Mouse (Mus musculus) ovary, postnatal 36 days (tissue): ENCODE measurements around the gene Dcun1d4.
"Not testable (repeated sequence)": the region's sequence is repeated elsewhere in the genome, so short reads cannot be mapped to it uniquely, and the experiment has no call there.

Experiments
- DNase-seq: peaks from one replicate; pipeline ENCODE4 v3.0.0; 2022; ENCODE audit warnings: low spot score, mixed read lengths

Gene Dcun1d4

DNA sequence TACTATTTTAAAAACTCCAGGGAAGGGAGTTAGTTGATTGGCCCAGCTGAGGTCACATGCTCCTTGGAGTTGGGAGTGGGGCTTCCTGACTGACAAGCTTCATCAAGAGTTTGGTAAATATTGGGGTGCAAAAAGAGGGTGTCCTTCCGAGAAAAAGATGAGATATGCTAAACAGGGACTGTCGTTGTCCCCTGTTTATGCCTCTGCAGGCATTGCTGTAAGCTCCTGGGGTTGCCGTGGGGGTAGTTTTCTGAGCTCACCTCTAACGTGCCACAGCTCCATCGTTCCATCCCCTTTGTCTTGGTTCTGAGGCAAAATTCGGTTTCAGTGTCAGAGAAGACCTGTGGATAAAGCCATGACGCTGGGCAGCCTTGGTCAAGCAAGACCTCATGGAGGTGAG is at the start of gene Dcun1d4:
Gene Dcun1d4 (plus strand): TSS at position 301 of the 400 bp plus-strand sequence.
- DNase-seq, result no peak

DNA sequence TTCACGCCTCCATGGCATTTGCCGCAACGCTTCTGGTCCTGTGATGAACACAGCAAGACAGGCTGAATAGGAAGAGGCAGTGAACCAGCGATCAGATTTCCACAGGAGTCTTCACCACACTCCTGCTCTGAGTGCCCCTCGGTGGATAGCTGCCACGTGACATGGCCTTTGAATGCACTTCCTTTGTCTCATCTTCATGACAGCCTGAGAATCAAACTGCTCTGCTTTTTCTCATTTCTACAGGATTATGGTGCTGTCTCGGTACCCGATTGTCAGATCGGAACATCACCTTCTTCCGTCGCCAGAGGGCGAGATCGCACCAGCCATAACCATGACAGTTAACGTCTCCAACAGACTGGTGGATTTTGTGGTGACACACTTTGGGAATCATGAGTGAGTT is 49.2 kb upstream of the Dcun1d4 start:
- DNase-seq, result peak; percentile 74

DNA sequence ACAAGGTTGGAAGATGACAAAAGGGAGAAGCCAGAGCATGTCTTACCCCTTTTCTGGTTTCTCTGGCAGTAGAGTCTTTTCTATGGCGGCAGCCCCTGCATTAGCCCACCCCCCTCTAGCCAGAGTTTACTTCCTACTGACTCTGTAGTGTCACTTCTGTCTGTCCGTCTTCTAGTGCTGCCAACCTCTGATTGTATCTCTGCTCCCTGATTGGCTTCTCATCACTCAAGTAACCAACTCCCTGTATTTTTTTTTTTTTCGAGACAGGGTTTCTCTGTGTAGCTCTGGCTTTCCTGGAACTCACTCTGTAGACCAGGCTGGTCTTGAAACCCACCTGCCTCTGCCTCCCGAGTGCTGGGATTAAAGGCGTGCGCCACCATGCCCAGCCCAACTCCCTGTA is 48.0 kb upstream of the Dcun1d4 start:
- DNase-seq, result no peak

DNA sequence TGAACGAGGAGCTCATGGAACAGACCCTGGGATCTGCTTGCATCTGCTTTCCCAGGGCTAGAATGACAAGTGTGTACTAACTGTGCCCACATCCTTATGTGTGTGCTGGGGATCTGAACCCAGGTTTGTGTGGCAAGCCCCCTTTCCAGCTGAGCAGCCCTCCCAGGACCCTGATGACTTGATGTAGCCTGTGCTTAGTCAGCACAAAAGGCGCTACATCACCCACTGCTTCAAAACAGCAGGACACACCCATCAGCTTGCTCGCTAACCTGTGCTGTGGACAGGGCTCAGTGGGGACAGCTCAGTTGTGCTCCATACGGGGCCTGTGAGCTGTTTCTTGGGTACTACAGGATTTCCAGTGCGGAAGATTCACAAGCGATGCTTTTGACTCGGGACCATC is 46.0 kb upstream of the Dcun1d4 start:
- no peak for DNase-seq

DNA sequence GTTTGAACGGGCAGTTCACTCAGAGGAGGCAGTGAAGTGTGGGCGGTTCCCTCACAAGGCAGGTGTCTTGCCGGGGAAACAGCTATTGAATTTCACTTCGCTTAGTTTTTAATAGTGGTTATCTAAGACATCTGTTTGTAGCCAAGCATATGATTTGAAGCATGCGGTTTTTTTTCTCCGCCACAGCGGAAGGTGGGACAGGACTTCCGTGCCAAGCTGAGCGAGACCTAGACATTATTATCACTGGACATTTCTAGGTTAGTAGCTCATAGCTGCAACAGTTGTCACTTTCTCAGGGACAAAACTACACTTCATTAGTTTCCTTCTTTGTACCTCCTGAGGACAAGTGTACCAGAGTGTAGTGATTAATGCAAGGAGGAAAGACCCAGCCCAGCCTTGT is 38.6 kb upstream of the Dcun1d4 start:
- no peak for DNase-seq

DNA sequence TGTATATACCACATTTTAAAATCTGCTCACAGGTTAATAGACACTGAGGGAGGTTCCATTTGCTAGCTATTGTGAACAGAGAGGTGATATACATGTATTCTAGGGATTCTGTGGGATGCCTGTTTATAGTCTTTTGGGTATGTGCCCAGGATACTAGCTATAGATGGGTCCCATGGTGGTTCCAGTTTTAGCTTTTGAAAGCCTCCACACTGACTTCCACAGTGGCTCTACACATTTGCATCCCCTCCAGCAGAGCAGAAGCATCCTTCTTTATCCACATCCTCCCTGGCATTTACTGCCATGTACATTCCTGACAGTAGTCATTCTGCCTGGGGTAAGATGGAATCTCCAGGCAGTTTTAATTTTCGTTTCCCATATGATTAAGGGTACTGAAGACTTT is 30.5 kb upstream of the Dcun1d4 start:
- no peak for DNase-seq

DNA sequence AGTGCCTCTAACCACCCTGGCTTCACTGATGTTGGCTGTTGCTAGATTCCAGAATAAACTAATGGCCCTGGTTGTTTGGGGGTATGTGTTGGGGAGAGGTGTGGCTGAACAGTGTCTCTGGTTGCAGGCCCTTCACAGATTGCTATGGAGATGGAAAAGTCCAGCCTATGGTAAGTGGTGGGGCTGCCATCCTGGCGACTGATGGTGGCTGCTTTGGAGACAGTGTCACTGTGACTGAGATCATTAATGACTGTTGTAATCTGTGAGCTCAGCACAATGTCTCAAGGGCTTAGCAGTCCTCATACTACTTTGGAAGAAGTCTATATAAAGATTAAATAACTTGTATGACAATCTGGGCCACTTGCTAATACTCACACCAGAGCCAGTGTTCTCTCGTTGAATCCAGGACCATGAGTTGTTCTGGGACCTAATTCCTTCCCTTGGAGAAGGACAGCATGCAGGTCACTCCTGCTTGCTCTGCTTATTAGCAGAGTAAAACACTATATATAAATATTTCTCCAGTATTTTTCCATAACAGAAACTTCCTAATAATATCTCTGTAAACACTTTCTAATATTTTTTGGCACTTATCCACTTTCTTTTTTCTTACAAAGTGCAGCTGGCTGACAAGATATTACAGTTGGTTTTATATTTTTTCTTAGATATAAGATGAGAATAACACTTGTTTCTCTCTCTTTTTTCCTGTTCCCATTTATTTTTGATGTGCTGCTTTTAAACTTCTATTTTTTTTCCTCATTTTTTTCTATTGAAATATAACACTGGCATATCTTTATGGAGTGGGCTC is 26.1 kb upstream of the Dcun1d4 start:
- DNase-seq, result no peak

DNA sequence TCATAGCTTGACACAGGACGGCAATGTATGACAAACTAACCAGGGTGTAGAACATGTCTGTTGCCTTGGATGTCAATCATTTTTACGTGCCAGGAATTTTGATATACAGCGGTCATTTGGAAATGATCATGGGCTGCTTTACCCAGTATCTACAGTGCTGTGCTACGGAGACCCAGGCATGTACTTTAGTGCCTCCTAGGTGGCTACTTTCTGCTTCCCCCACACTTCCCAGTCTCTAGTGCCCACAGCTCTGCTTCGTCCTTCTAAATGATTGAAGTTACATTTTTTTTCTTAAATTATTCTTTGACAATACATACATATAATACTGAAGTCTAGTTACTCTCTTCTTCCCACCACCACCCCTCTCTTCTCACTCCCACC is 25.5 kb upstream of the Dcun1d4 start:
- DNase-seq, result no peak

DNA sequence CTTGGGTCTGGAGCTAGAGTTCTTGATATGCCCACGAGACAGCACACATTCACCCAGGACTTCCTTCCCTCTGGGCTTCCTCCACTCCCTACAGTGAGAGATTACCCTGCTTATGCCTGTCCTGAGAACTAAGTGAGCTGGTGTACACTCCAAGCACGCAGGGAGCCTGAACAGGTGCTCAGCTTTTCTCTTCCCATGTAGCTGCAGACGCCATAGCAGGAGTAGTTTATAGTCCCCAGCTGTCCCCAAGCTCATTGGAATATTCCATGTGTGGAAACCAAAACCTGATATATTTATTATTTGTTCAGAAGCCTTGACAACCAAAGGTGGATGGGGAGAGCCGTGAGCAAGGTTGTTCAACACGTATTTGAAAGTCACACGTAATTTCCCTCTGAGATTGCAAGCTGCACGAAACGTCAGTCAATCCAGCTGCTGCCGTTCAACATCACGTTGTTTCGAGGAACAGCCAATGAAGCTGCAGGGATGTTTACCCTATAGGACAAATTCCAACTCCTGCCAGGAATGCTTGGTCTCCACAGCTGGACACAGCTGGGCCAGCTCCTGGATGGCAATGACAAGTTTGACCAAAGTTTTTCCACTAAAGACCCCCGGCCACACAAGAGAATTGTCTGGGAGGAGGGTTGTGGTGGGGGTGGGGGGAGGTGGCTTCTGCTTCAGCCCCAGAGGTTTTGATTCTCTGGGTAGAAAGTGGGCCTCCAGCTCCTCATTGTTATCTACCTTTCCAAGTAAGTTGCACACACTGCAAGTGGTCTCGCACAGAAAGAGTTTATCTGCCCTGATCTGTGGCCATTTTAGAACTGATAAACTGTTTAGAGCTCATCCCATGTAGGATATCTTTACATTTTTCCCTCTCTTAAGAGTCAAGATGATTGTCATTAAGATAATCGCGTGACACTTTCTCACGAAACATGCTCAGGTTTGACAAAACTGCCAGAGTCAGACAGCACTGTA is 12.1 kb upstream of the Dcun1d4 start:
- no peak for DNase-seq

DNA sequence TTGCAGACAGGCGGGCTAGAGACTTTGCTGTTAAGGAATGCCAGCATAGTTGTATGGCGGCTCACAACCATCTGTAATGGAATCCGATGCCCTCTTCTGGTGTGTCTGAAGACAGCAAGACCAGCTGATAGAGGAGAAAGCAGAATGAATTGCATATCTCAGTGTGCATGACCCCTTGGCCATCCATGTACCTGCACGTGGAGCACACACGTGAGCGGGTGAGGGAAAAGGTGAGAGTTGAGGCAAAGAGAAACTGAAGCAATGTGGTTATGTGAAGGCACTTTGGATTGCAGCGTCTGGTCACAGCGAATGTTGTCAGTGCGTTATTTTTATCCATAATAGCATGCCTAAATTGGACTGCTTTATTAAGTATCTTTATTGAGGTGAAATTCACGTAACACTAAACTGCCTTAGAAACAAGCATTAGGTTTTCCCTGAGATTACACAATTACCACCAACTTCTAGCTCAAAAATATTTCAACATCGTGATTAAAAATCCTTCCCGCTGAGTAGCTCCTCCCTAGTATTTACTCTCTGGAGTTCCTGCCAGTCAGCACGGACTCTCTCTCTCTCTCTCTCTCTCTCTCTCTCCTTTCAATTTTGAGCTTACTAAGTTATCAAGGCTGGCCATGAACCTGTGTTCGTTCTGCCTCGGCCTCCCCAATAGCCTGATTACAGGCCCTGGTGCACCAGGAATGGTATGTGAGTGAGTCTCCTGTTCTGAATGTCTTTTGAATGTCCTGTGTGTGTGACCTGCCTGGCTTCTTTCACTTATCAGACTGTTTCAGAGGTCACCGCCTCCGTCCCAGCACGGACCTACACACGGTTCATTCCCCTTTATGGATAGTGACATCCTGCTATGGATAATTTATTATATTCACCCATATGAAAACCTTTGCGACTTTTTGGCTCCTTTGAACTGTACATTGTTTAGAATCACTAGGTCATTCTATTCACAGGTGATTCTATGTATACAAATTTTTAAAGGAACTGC is 6.1 kb upstream of the Dcun1d4 start:
- DNase-seq, result no peak

DNA sequence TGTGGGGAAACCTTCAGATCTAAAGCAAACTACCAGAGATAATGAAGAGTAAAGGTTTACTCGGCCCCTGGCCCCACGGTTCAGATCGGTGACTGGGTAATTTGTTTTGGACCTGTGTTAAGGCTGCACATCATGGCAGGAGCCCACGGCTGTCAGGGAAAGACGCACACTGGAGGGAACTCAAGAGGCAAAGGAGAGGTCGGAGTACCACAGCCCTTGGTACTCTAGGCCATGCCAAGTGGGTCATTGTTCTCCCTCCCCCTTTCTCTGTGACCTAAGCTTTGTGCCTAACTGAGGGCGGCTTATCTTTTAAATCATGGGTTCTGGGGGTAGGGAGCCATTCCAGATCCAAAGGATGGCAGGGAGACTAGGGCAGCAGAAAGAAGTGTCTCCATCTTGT is 601 bp downstream of the Dcun1d4 start:
- no peak for DNase-seq

DNA sequence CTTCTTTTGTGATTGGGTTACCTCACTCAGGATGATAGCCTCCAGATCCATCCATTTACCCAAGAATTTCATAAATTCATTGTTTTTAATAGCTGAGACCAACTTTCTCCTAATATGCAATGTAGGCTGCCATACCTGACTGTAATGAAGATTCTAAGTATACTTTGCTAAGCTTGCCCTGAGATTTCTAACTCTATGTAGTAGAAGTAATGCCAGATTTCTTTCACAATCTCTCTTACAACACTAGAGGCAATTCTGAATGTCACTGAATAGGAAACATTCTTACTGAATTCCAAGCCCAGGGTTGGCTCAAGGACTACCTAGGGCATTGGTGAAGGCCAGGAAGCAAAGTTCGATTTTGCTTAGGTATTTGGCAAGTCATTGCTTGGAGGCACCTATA is 1.6 kb downstream of the Dcun1d4 start:
- not testable (repeated sequence) for DNase-seq

DNA sequence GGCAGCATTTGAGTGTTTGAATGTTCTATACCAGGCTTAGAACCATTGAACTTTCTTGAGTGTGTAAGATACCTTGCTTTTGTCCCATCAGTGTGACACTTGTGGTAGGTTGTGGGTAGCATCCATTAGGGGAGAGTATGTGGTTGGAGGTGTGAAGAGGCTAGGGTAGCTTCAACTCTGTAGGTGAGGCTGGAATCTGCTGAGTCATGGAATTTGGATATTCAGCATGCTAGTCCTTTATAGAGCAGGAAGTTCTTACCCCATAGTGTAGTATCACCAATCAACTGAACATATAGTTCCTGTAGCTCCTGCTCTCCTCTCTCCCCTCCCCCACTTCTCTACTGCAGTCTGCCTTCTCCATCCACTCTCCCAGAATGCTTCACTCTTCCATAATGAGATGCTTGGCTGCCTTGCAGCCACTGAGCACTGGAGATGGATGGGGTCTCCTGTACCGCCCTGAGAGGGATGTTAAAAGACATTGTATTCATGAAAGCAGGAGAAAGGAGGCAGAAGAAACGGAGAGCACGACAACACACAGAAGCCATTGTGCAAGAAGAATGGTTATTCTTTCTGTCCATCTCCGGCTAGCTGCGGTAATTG is 3.3 kb downstream of the Dcun1d4 start:
- no peak for DNase-seq

DNA sequence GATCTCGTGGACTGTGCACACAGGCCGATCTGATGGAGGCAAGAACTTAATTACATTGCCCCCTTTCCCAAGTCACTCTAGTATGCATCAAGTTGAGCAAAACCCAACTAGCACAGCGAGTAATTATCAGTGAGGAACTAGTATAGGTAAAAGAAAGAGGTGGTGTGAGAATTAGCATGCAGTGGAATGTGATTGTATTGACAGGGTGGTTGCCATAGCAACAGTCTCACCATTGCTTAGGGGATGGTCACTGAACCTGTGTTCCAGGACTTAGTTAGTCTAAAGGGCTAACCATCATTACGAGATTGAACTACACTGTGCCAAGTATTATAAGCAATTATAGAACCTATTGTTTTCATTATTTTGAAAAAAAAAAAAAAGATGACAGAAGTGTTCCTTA is 5.7 kb downstream of the Dcun1d4 start:
- no peak for DNase-seq

DNA sequence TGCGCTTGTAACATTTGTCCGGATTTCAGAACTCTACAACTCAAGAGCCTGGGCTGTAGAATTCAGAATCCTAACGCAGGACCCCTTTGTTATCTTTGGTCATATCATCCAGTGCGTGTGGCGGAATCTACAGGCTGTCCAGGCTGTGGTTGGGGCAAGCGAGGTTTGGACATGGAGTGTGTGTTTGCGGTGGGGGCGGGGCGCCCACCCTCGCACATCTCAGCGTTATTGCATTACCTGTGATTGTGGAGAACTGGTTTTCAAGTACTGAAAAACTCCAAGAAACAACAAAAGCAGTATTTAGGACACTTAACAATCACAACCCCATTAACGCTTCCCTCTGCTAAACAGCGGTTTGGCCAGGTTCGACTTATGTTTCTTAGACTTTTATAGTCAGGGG is 9.1 kb downstream of the Dcun1d4 start:
- peak; percentile 20 for DNase-seq

DNA sequence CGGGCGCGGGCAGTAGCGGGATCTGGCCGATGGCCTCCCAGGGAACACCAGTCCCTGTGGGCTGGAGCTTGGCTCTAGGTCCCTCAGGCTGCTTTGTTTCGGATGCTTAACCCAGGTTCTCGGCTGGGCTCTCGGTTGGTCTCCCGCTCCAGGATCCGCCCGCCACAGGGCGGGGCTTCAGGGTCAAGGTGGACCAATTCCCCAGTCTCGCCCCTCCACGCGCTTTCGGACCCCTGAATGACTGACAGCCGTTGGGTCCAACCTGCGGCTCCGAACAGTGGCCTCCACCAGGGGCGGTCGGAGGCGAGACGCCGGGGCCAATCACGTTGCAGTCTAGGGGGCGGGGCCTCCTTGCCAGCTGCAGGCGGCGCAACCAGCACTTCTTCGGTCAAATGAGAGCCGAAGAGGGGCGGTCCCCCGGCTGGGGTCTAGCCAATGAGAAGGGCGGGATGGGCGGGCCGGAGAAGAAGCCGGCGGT is 9.8 kb downstream of the Dcun1d4 start:
- DNase-seq, result peak; percentile 100

DNA sequence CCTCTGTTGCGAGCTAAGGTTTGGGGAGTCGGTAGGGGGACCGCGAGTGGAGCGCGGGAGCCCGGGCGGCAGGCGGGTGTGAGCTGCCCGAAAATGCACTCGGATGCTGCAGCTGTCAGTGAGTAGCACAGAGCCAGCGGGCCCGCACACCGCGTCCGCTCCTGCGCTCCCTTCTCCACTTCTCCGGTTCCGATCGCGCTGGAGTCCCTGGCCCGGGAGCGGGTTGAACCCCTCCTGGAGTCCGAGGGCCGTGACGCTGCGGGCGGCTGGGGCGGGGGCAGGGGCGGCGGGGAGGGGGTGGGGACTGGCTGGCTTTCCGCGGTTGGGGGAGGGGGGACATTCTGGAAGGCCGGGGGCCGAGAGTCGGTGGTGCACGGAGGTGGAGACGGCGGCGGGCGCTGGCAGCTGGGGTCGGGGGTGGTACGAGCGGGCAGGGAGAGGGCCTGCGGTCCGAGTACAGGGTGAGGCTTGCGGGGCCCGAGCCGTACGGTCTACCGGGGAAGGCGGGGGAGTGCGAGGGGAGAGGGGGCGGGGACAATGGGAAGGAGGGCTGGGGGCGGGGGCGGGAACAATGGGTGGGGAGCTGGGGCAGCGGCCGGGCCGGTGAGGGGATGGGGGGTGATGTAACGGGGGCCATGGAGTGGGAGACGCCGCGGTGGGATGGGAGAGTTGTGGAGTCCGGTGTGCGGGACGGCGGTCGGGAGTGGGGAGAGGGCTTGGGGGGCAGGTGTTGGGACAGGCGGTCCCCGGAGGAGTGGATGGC is 10.5 kb downstream of the Dcun1d4 start:
- no peak for DNase-seq

DNA sequence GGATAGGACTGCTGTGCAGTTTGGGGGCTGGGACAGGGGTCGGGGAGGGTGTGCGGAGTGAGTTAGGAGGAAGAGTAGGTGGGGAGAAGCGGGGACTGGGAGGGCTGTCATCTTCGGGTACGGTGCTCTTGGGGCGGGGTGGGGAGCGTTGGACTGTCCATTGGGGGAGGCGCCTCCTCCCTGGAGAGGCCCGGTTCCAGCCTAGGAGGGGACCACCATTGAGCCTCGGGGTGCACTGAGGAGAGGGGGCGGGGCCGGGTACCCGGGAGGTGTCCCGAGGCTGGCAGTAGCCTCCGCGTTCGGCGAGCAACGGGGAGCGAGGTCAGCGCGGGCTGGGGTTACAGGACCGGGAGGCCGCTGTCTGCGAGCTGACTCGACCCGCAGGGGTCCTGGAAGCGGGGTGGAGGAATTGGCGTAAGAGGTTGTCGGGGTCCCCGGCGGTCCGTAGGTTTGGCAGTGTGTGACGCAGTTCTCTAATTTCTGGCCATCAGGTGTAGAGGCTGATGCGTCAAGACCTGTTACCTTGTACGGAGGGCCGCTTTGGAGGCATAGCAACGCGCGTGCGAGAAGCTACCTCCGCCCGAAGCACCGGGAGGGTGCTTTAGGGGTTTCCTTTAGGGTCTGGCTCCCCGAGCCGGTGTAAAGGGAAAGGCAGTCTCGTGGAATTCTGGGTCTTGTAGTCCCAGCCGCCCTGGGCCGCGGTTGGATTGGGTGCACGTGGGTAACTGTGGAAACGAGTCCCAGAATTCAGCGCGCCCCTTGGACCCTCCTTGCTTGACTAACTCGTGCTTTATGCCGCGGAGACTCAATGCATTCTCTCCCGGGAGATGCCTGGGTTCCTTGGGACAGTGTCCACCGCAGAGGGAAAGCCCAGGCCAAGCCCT is 11.3 kb downstream of the Dcun1d4 start:
- DNase-seq, result peak; percentile 84

DNA sequence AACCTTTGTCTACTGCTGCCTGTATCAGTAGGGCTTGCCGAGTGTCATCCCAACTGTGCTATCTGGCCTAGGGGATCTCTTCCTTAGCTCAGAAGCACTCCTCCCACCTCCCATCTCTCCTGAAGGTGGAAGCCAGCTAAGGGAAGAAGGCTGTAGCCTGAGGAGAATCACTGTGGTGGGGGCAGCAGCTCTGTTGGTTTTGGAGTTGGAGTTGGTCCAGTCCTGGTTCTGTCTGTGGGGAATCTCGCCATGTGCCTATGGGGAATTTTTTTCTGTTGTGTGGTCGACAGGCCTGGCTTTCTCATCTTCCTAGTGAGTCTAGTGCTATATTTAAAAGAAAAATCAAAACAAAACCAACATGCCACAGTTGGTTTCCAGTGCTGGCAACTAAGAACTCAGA is 16.6 kb downstream of the Dcun1d4 start:
- DNase-seq, result no peak

DNA sequence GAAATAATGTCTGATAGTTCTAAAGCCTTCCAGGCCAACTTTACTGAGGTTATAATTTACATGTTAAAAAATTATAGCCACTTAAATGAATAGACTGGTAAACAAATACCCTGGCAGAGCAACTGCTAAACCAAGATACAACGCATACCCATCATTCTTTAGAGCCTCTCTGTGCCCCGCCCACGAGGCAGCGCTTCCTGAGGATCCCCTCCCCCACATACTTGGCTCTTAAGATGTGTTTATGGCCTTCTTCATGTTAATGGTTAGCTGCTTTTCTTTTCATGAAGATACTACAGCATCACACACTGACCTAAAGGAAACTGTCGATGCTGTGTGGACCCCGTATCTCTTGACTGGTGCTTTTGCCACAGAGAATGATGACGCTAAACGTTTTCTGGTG is 17.8 kb downstream of the Dcun1d4 start:
- no peak for DNase-seq
